Mouse (Mus musculus) spleen, adult 2 months (tissue): ENCODE results near the gene Tmem104. TPM values are rescaled to one million over a fixed set of nuclear protein-coding genes. Genes with fewer than 3 reads are reported as not detected.

ENCODE experiments used
- DNase-seq, 2 experiments: peaks; one replicate each; pipeline versions ENCODE4 v3.0.0 to v3.0.0-alpha.2; 2012 to 2021; ENCODE audit warnings: low spot score in 2 of 2, low read depth in 1 of 2
- H3K27ac ChIP-seq: fragments of 200-500 bp; 2 replicates; pipeline ENCODE4 v1.5.1; 2012; ENCODE audit warnings: low read length, inconsistent platforms; ENCODE audit not compliant: insufficient read depth
- H3K27me3 ChIP-seq: fragments of 200-500 bp; 2 replicates; pipeline ENCODE4 v1.6.1; 2012; ENCODE audit warnings: mild to moderate bottlenecking, moderate library complexity, low read length, inconsistent platforms; ENCODE audit not compliant: control insufficient read depth, insufficient read depth
- H3K36me3 ChIP-seq: fragments of 200-500 bp; 2 replicates; pipeline ENCODE4 v1.6.1; 2012; ENCODE audit warnings: mild to moderate bottlenecking, low read length, inconsistent platforms; ENCODE audit not compliant: control insufficient read depth, insufficient read depth
- H3K4me1 ChIP-seq: fragments of 200-500 bp; 2 replicates; pipeline ENCODE4 v1.6.1; 2011; ENCODE audit warnings: inconsistent platforms; ENCODE audit not compliant: control insufficient read depth, insufficient read depth, insufficient read length
- H3K4me3 ChIP-seq: fragments of 200-500 bp; 2 replicates; pipeline ENCODE4 v1.5.1; 2011; ENCODE audit warnings: mild to moderate bottlenecking, inconsistent platforms; ENCODE audit not compliant: insufficient read depth, insufficient read length; ENCODE audit errors: extremely low read depth
- CTCF ChIP-seq: fragments of 200-500 bp; IDR thresholded peaks from 2 replicates; pipeline ENCODE4 v1.5.1; 2011; ENCODE audit warnings: mild to moderate bottlenecking, inconsistent platforms; ENCODE audit not compliant: insufficient read depth, insufficient read length, insufficient replicate concordance; ENCODE audit errors: extremely low read depth
- POLR2A ChIP-seq: fragments of 200-500 bp; IDR thresholded peaks from 2 replicates; pipeline ENCODE4 v1.6.1; 2011; ENCODE audit warnings: low read depth, low read length, inconsistent platforms
- WGBS: fragments of 180-500 bp; shearing (Covaris S2); methylation state at CpG from one replicate; pipeline ENCODE4 v1.1.7; 2018; 5-methylcytosine and 5-hydroxymethylcytosine counted together
- polyA plus RNA-seq: library from polyadenylated mRNA; depleted of rRNA; stranded (reverse); fragments of >200 nt; gene quantifications from 2 replicates; pipeline ENCODE4 v1.2.3, GENCODE M21; 2012

Gene Tmem104
- polyA plus RNA-seq, 1 experiment = 16.5 TPM

DNA sequence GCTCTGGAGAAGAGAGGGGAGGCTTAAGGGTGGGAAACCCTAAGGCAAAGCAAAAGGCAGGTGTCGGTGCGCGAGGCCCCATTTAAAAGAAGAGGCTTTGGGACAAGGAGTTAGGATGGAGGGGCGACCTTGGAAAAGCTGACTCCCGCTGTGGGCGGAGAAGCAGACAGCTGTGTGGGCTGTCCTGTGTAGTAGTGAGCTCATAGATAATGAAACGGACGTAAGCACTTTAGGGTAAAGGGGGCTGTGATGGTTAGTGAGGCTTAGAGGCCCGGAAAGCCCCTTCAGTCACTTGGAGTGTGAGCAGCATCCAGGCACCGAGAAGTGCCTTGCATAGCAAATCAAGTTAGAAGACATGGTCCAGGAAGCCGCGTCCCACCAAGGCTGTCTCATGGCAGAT lies 406 bp downstream of the Tmem104 start, which contains the start of gene Nat9:
Gene Nat9, minus strand, starts transcription at position 167 of the 400 bp plus-strand sequence.
- H3K36me3 ChIP-seq = no peaks in the 10 kb centered on the region
- 7% methylated on average over 12 of the region's 12 CpGs for WGBS
- no peak for DNase-seq

DNA sequence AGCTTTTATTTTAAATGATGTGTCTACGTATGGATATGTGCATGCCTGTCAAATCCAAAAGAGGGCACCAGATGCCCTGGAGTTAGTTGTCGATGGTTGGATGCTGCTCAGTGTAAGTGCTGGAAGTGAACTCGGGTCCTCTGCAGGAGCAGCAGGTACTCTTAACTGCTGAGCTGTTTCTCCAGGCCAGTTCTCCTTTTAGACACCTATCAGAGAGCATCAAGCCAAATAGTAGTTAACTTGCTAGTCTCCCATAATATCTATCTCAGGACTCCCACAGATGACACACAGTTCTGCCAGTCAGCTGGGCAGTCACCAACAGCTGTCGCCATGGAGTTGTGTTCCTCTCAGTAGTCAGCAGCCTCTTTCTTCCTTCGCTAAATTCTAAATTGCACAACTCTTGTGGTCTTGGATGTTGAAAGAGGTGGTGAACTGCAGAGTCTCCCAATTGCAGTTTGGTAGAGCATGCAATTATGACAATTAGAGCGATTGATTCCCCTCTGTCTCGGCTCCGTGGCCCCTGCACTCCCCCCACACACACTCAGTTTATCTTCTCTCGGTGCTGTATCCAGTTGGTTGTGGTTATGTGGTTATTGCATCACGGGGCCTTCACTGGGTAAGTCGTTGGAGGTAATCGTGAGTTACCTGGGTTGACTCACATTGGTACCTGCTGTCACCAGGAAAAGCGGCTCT lies 1.4 kb downstream of the Tmem104 start:
- Histone ChIP-seq H3K4me1 (peaks cover 17% of the 10 kb centered on the region; the same call in 1 of the 2 replicates), H3K27ac (peak overlapping the region; percentile 8; the same call in 1 of the 2 replicates), H3K36me3 (no peaks in the 10 kb centered on the region), H3K27me3 (no peaks in the 10 kb centered on the region), H3K4me3 (no peak overlapping the region)
- TF ChIP-seq POLR2A (no peak), CTCF (no peak)
- DNase-seq = no peak
- WGBS = 48% methylated on average over 13 of the region's 13 CpGs

More for the DNA sequence above, 406 bp downstream of the Tmem104 start, which contains the start of gene Nat9:
- Histone ChIP-seq H3K27me3 (no peaks in the 10 kb centered on the region), H3K4me3 (peak within 1 kb of the TSS; percentile 66), H3K4me1 (peaks cover 17% of the 10 kb centered on the region; the same call in 1 of the 2 replicates), H3K27ac (peak within 1 kb of the TSS; percentile 60)
- TF ChIP-seq POLR2A (no peak), CTCF (no peak)

DNA sequence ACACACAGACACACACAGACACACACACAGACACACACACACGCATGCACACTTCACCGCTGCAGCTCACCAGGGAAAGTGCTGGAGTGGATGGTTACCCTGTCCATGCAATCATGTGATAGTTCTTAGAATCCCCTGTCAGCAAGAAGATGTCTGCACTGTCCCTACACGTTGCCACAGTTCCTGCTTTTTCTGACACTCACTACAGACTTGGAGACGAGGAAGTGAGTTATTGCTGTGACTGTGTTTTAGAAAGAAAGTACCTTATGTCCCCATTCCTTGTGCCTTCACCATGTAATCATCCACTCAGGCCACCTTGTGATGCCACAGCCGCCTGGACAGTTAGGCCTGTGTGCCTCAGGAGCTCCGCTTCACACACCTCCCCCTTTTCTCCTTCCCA lies 2.0 kb downstream of the Tmem104 start:
- 81% methylated on average over 6 of the region's 6 CpGs for WGBS
- no peak overlapping the region for H3K4me3 ChIP-seq
- H3K27me3 ChIP-seq = no peaks in the 10 kb centered on the region
- DNase-seq = no peak
- TF ChIP-seq CTCF (no peak), POLR2A (no peak)
- H3K27ac ChIP-seq = peak overlapping the region; percentile 8
- no peaks in the 10 kb centered on the region for H3K36me3 ChIP-seq
- peaks cover 17% of the 10 kb centered on the region; the same call in 1 of the 2 replicates for H3K4me1 ChIP-seq

DNA sequence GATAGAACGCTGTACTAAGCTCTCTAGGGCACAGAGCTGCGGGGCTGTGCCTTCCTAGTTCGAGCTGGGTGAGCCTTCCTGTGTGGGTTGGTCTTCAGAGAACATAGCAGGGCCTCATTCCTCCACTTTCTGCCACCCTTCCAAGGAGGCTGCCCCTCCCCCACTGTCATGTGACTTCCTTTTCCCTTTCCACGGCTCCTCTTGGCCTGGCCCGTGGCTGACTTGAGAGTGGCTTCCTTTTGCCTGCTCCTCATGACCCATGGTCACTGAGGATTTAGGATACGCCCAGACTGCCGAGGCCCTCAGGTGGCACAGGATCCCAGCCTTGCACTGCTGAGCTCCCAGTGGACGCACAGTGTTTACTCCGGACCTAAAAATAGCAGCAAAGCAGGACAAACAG lies 4.9 kb downstream of the Tmem104 start:
- Histone ChIP-seq H3K36me3 (0 out of 2 replicates have a peak, but pooled peaks cover 1% of the 10 kb centered on the region), H3K27me3 (no peaks in the 10 kb centered on the region), H3K4me3 (no peak overlapping the region), H3K4me1 (peaks cover 13% of the 10 kb centered on the region; the same call in 1 of the 2 replicates), H3K27ac (peak overlapping the region; percentile 58)
- TF ChIP-seq CTCF (no peak), POLR2A (no peak)
- WGBS = 19% methylated on average over 9 of the region's 9 CpGs
- no peak for DNase-seq

DNA sequence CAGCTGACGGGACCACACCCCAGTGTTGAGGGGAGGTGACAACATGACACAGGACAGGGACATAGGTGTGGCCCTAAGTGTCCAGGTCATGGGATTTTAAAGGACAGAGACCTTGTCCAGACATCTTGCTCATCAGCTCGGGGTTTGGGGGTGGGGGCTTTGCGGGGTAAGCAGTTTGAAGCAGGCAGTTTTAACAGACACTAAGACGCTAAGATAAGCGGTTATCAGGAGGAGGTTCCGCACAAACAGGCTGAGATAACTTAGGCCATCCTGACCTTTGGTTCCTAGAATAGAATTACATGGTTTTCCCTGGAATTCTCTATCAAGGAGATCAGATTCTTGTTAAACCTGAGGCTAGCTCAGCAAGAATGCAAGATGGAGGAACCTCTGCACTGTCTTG lies 7.4 kb downstream of the Tmem104 start:
- WGBS = 92% methylated on average over 6 of the region's 6 CpGs
- no peak for DNase-seq
- Histone ChIP-seq H3K4me1 (peaks cover 6% of the 10 kb centered on the region; the same call in 1 of the 2 replicates), H3K27ac (no peak overlapping the region), H3K27me3 (no peaks in the 10 kb centered on the region), H3K36me3 (peaks cover 8% of the 10 kb centered on the region), H3K4me3 (no peak overlapping the region)
- TF ChIP-seq POLR2A (no peak), CTCF (no peak)

DNA sequence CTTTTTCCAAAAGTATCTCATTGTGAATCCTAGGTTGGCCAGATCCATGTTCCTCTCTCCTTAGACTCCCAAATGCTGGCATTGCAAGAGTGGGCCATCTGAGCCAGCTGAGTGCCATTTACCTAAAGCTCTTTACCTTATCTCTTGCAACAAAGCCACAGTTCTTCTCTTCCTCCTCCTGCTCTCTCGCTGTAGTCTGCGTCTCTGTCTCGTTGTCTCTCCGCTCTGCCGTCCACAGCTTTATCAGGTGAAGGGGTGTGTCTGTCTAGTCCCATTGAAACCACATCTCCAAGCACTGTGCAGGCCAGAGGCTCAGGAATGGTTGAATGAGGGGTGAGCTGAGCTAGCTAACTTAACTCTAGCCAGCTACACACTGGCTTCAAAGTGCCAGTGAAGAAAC lies 8.6 kb downstream of the Tmem104 start:
- WGBS = 74% methylated on average over 5 of the region's 5 CpGs
- no peak for TF ChIP-seq POLR2A
- TF ChIP-seq CTCF = no peak

DNA sequence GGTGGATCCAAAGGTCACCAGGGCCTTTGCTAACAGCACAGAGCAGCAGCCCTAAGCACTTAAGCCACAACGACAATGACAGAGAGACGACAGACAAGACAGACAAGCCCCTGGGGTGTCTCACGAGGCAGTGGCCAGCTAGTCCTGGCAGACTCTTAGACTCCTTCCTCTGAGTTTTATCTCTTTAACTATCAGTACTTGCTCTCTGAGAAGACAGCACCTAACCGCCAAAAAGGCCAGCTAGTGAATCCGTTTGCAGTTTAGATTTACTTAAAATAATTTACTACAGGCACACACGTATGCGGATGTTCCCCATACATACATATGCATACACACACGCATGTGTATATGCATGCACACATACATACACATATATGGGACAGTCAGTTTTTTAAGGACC lies 10.3 kb downstream of the Tmem104 start:
- Histone ChIP-seq H3K36me3 (peaks cover 14% of the 10 kb centered on the region), H3K4me3 (no peak overlapping the region), H3K4me1 (no peaks in the 10 kb centered on the region), H3K27ac (no peak overlapping the region), H3K27me3 (no peaks in the 10 kb centered on the region)
- TF ChIP-seq POLR2A (no peak), CTCF (no peak)
- no peak for DNase-seq
- WGBS = 93% methylated on average over 8 of the region's 8 CpGs

More for the DNA sequence above, 8.6 kb downstream of the Tmem104 start:
- no peak for DNase-seq
- no peaks in the 10 kb centered on the region for H3K27me3 ChIP-seq
- H3K36me3 ChIP-seq = peaks cover 10% of the 10 kb centered on the region
- H3K4me3 ChIP-seq = no peak overlapping the region
- peaks cover 6% of the 10 kb centered on the region; the same call in 1 of the 2 replicates for H3K4me1 ChIP-seq
- H3K27ac ChIP-seq = no peak overlapping the region
